Mouse (Mus musculus) midbrain, postnatal 0 days (tissue): ENCODE data around the gene Katnbl1. TPM values are rescaled to one million over a fixed set of nuclear protein-coding genes. Genes with fewer than 3 reads are reported as not detected.

Source experiments
- ATAC-seq: fragments of 200-750 bp; cut with Nextera tagmentation; 2 replicates; pipeline ENCODE4 v1.8.0; 2017; ENCODE audit warnings: moderate number of reproducible peaks, mild to moderate bottlenecking, moderate TSS enrichment, moderate library complexity; ENCODE audit not compliant: low FRiP score
- DNase-seq: peaks from one replicate; pipeline ENCODE4 v3.0.0-alpha.2; 2015; ENCODE audit warnings: low spot score
- H3K27ac ChIP-seq: fragments of 300-500 bp; sonication (generic); 2 replicates; pipeline ENCODE4 v1.5.1; 2014; ENCODE audit warnings: low read depth, mild to moderate bottlenecking, low read length, mixed read lengths
- H3K27me3 ChIP-seq: fragments of 300-500 bp; sonication (generic); 2 replicates; pipeline ENCODE4 v1.6.1; 2014; ENCODE audit warnings: low read length, control low read depth, mixed read lengths; ENCODE audit not compliant: insufficient read depth
- H3K36me3 ChIP-seq: fragments of 300-500 bp; sonication (generic); 2 replicates; pipeline ENCODE4 v1.6.1; 2014; ENCODE audit warnings: low read length, control low read depth, mixed read lengths; ENCODE audit not compliant: insufficient read depth
- H3K4me1 ChIP-seq: fragments of 300-500 bp; sonication (generic); 2 replicates; pipeline ENCODE4 v1.6.1; 2014; ENCODE audit warnings: mild to moderate bottlenecking, control low read depth, antibody characterized with exemption, low read length, mixed read lengths; ENCODE audit not compliant: insufficient read depth
- H3K4me2 ChIP-seq: fragments of 300-500 bp; sonication (generic); 2 replicates; pipeline ENCODE4 v1.6.1; 2014; ENCODE audit warnings: low read depth, mild to moderate bottlenecking, low read length, mixed read lengths; ENCODE audit not compliant: poor library complexity, severe bottlenecking
- H3K4me3 ChIP-seq: fragments of 300-500 bp; sonication (generic); 2 replicates; pipeline ENCODE4 v1.5.1; 2014; ENCODE audit warnings: low read depth, mild to moderate bottlenecking, low read length, moderate library complexity
- H3K9ac ChIP-seq: fragments of 300-500 bp; sonication (generic); replicated peaks from 2 replicates; pipeline ENCODE4 v1.6.1; 2014; ENCODE audit warnings: mild to moderate bottlenecking, low read length, moderate library complexity, mixed read lengths; ENCODE audit not compliant: poor library complexity, severe bottlenecking
- H3K9me3 ChIP-seq: fragments of 300-500 bp; sonication (generic); 2 replicates; pipeline ENCODE4 v1.6.1; 2016; ENCODE audit warnings: low read length, control low read depth
- CTCF ChIP-seq: IDR thresholded peaks from 2 replicates; pipeline ENCODE4 v1.5.1; 2016; ENCODE audit warnings: antibody characterized with exemption, mild to moderate bottlenecking
- WGBS: fragments of 180-500 bp; shearing (Covaris S2); extraction: QIAGEN DNeasy Blood & Tissue Kit; methylation state at CpG from one replicate; pipeline ENCODE4 v1.1.7; 2014; 5-methylcytosine and 5-hydroxymethylcytosine counted together
- polyA plus RNA-seq: library from polyadenylated mRNA; unstranded; fragments of >200 nt; fragmentation: Nextera tagmentation; extraction: Ambion mirVana; gene quantifications from 2 replicates; pipeline ENCODE4 v1.2.1, GENCODE M21; 2015
- total RNA-seq: library from RNA; depleted of rRNA; stranded (reverse); fragments of >200 nt; gene quantifications from 2 replicates; pipeline ENCODE4 v1.2.3, GENCODE M21; 2014

Katnbl1 gene
- total and polyA plus RNA-seq, 2 experiments from 2014 or later: 15.1 to 20.1 TPM

DNA sequence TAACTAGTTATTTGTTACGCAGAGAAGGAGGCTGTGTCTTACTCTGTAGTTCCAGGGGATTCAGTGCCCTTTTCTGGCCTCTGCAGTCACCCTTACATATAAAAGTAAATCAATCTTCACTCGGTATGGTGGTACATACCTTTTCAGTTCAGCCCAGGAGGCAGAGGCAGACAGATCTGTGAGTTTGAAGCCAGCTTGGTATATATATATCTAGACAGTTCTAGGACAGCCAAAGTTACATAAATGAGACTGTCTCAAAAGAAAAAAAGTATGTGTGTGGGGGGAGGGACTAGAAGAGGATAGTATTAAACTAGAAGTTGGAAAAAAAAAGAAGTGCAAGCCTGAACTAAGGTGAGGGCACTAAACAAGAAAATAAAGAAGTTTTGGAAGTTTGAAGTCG is 30.8 kb upstream of the Katnbl1 start:
- Histone ChIP-seq H3K9ac (no peak overlapping the region), H3K36me3 (peaks cover 49% of the 10 kb centered on the region), H3K4me1 (no peaks in the 10 kb centered on the region), H3K27ac (no peak overlapping the region), H3K4me3 (no peak overlapping the region), H3K27me3 (no peaks in the 10 kb centered on the region), H3K9me3 (no peaks in the 10 kb centered on the region), H3K4me2 (no peak overlapping the region)
- no peak for TF ChIP-seq CTCF
- no peak for ATAC-seq
- no peak for DNase-seq
- WGBS: 97% methylated on average over 3 of the region's 3 CpGs

- H3K4me3 ChIP-seq: no peak overlapping the region
- H3K9me3 ChIP-seq: no peaks in the 10 kb centered on the region
- H3K27me3 ChIP-seq: no peaks in the 10 kb centered on the region
- H3K27ac ChIP-seq: no peak overlapping the region
- H3K36me3 ChIP-seq: peaks cover 58% of the 10 kb centered on the region
- ATAC-seq: no peak
- no peak for DNase-seq
- no peaks in the 10 kb centered on the region for H3K4me1 ChIP-seq
- TF ChIP-seq CTCF: no peak
- no peak overlapping the region for H3K9ac ChIP-seq
- WGBS: 92% methylated on average over 7 of the region's 7 CpGs
- H3K4me2 ChIP-seq: no peak overlapping the region
Observed at GRCm38 (mm10) chr2:112353685-112354455, 25.1 kb upstream of the Katnbl1 start.

- Histone ChIP-seq H3K4me3 (no peak overlapping the region), H3K27me3 (no peaks in the 10 kb centered on the region), H3K4me1 (no peaks in the 10 kb centered on the region), H3K9me3 (no peaks in the 10 kb centered on the region), H3K9ac (no peak overlapping the region), H3K36me3 (peaks cover 71% of the 10 kb centered on the region), H3K4me2 (no peak overlapping the region), H3K27ac (no peak overlapping the region)
- 77% methylated on average over 2 of the region's 2 CpGs for WGBS
- ATAC-seq (no peak), DNase-seq (no peak)
- no peak for TF ChIP-seq CTCF
Observed at GRCm38 (mm10) chr2:112359611-112360010, 19.4 kb upstream of the Katnbl1 start.

DNA sequence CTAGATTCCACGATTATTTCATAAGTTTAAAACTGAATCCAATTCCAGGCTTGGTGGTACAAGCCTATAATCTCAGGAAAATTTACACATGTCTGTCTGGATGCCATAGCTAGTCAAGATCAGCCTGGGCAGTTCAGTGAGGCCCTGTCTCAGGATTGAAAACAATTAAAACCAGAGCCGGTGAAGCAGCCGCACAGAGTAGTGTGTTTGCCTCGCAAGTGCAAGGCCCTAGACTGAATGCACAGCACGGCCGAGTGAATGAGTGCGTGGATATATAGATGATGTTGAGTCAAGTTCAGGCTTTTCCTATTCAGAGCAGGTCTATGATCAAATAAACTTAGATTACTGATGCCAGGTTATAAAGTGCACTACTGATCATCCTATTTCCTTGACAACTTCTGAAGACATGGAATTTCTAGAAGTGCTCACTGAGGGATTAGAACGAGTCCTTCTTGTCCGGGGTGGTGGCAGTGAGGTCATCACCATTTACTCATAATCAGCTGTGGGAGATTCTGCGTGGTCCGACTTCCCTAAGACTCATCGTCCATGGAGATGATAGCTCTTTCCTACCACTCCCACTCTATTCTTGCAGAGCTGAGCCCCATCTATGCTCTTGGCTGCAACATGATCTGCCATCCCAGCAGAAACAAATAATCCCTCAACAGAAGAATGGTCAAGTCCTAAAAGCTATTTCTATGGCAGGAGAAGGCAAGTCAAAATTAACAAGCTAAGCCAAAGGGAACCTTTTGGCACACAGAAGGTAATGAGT is 18.8 kb upstream of the Katnbl1 start:
- H3K36me3 ChIP-seq: peaks cover 67% of the 10 kb centered on the region
- no peak for ATAC-seq

DNA sequence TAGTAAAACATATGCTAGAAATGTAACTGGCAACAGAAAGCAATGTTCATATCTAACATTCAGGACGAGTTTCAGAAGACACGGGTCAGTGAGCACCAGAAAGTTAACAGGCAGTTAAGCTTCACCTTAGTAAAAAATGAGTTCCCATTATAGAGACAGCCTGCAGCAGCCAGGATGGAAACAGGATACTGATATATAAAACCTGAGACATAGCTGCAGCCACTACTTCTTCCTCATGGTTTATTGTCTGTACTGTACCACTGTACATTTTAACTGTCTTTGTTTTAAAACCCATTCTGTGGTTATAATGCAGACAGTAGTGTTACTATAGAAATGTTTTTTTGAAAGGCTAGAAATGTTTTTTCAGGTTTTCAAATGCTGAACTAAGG is 18.2 kb upstream of the Katnbl1 start:
- H3K9me3 ChIP-seq: no peaks in the 10 kb centered on the region
- H3K4me2 ChIP-seq: no peak overlapping the region
- H3K4me3 ChIP-seq: no peak overlapping the region
- no peak overlapping the region for H3K27ac ChIP-seq
- no peak for TF ChIP-seq CTCF
- DNase-seq: no peak
- H3K36me3 ChIP-seq: peaks cover 66% of the 10 kb centered on the region
- ATAC-seq: no peak
- no peaks in the 10 kb centered on the region for H3K27me3 ChIP-seq
- no peak overlapping the region for H3K9ac ChIP-seq
- H3K4me1 ChIP-seq: no peaks in the 10 kb centered on the region
- WGBS: 84% methylated on average over 2 of the region's 2 CpGs

More for the DNA sequence above, 18.8 kb upstream of the Katnbl1 start:
- 92% methylated on average over 12 of the region's 12 CpGs for WGBS
- H3K4me2 ChIP-seq: no peak overlapping the region
- H3K4me1 ChIP-seq: no peaks in the 10 kb centered on the region
- H3K27ac ChIP-seq: no peak overlapping the region
- H3K9me3 ChIP-seq: no peaks in the 10 kb centered on the region
- no peaks in the 10 kb centered on the region for H3K27me3 ChIP-seq
- no peak for TF ChIP-seq CTCF
- H3K4me3 ChIP-seq: no peak overlapping the region
- DNase-seq: no peak
- H3K9ac ChIP-seq: no peak overlapping the region

GRCm38 (mm10) chr2:112367222-112367621 is 11.8 kb upstream of the Katnbl1 start:
- DNase-seq (no peak), ATAC-seq (peak; percentile 31; the same call in 1 of the 2 replicates)
- Histone ChIP-seq H3K4me3 (peak overlapping the region; percentile 86), H3K27ac (peak overlapping the region; percentile 68), H3K9me3 (no peaks in the 10 kb centered on the region), H3K4me1 (no peaks in the 10 kb centered on the region), H3K36me3 (peaks cover 18% of the 10 kb centered on the region), H3K9ac (peak overlapping the region; percentile 82), H3K27me3 (no peaks in the 10 kb centered on the region), H3K4me2 (peak overlapping the region; percentile 91)
- TF ChIP-seq CTCF: no peak
- WGBS: 19% methylated on average over 15 of the region's 15 CpGs
